Mouse (Mus musculus): ENCODE results near the gene Pcolce. TPM values are rescaled to one million over a fixed set of nuclear protein-coding genes. Genes with fewer than 3 reads are reported as not detected.

Gene Pcolce
- polyA plus RNA-seq, 1 experiment = 368 TPM

- Histone ChIP-seq H3K79me2 (ENCODE audit: control insufficient read depth, insufficient read depth) (peaks cover 37% of the 10 kb centered on the region), H3ac (ENCODE audit: control insufficient read depth, insufficient read length) (no peak overlapping the region), H3K27me3 (ENCODE audit: control insufficient read depth, insufficient read depth, insufficient read length) (no peaks in the 10 kb centered on the region), H3K4me3 (peak overlapping the region; percentile 82), H3K4me2 (ENCODE audit: low read depth) (peak overlapping the region; percentile 99), H3K36me3 (ENCODE audit: control insufficient read depth, insufficient read depth) (peaks cover 19% of the 10 kb centered on the region)
- TF ChIP-seq POLR2A (IDR thresholded peaks at IDR 0.05; ENCODE audit: insufficient read length, low read depth) = peak; percentile 6
- TF ChIP-seq MYOD1 (IDR thresholded peaks at IDR 0.05; ENCODE audit: control insufficient read depth in 1 of 3, insufficient read length in 2 of 3, low read depth in 2 of 3) = peak in 1 of 3 experiments; percentile 34
- TF ChIP-seq CEBPB (IDR thresholded peaks at IDR 0.05; ENCODE audit: insufficient read depth, poor library complexity, severe bottlenecking) = no peak
Observed at GRCm38 (mm10) chr5:137631171-137631570, 17.6 kb upstream of the Pcolce start.

DNA sequence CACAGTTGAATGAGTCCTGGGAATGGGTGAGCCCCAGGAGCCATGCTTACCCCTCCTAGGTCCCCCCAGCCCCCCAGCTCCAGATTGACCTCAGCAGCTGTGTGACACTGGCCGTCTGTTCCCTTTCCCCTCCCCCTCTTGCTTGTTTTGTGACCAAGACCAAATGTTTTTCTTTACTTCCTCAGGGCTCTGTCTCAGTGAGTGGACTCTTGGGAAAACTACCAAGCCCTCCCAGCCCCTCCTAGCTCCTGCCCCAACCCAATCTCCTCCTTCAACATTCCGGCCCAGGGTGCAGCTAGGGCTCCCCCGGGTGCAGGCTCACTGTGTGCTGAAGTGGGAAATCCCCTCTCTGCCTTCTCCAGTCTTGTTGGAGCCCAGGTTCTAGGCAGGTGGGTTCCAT, 17.0 kb upstream of the Pcolce start:
- no peak overlapping the region for H3ac ChIP-seq (ENCODE audit: control insufficient read depth, insufficient read length)
- no peaks in the 10 kb centered on the region for H3K27me3 ChIP-seq (ENCODE audit: control insufficient read depth, insufficient read depth, insufficient read length)
- peaks cover 18% of the 10 kb centered on the region for H3K36me3 ChIP-seq (ENCODE audit: control insufficient read depth, insufficient read depth)
- peak overlapping the region; percentile 99 for H3K4me2 ChIP-seq (ENCODE audit: low read depth)
- TF ChIP-seq POLR2A (IDR thresholded peaks at IDR 0.05; ENCODE audit: insufficient read length, low read depth) (no peak), MYOD1 (IDR thresholded peaks at IDR 0.05; ENCODE audit: control insufficient read depth in 1 of 3, insufficient read length in 2 of 3, low read depth in 2 of 3) (peak in 2 of 3 experiments; percentile 77 to 83), MYOG (IDR thresholded peaks at IDR 0.05; ENCODE audit: control insufficient read depth in 1 of 3, insufficient read depth in 1 of 3, insufficient read length in 2 of 3, low read depth in 2 of 3) (peak in 1 of 3 experiments; percentile 27)
- peak overlapping the region; percentile 82 for H3K4me3 ChIP-seq
- H3K79me2 ChIP-seq (ENCODE audit: control insufficient read depth, insufficient read depth) = peaks cover 37% of the 10 kb centered on the region

- Histone ChIP-seq H3K27me3 (ENCODE audit: control insufficient read depth, insufficient read depth, insufficient read length) (no peaks in the 10 kb centered on the region), H3K4me2 (ENCODE audit: low read depth) (peak overlapping the region; percentile 99), H3K79me2 (ENCODE audit: control insufficient read depth, insufficient read depth) (peaks cover 37% of the 10 kb centered on the region), H3K4me3 (peak overlapping the region; percentile 82), H3K36me3 (ENCODE audit: control insufficient read depth, insufficient read depth) (peaks cover 13% of the 10 kb centered on the region), H3ac (ENCODE audit: control insufficient read depth, insufficient read length) (peak overlapping the region; percentile 21)
- TF ChIP-seq POLR2AphosphoS2 (IDR thresholded peaks at IDR 0.05; ENCODE audit: insufficient read length, low read depth) (peak; percentile 10), USF1 (IDR thresholded peaks at IDR 0.05; ENCODE audit: low read depth) (no peak), TCF3 (IDR thresholded peaks at IDR 0.05; ENCODE audit: insufficient read length, low read depth) (no peak), MYOD1 (IDR thresholded peaks at IDR 0.05; ENCODE audit: control insufficient read depth in 1 of 3, insufficient read length in 2 of 3, low read depth in 2 of 3) (peak in 2 of 3 experiments; percentile 23 to 55), MAX (IDR thresholded peaks at IDR 0.05; ENCODE audit: low read depth) (no peak), POLR2A (IDR thresholded peaks at IDR 0.05; ENCODE audit: insufficient read length, low read depth) (no peak), E2F4 (IDR thresholded peaks at IDR 0.05; ENCODE audit: insufficient read depth) (no peak), SRF (IDR thresholded peaks at IDR 0.05; ENCODE audit: control insufficient read depth, insufficient read length, low read depth) (no peak), REST (IDR thresholded peaks at IDR 0.05; ENCODE audit: insufficient read depth, insufficient read length) (no peak), TCF12 (IDR thresholded peaks at IDR 0.05; ENCODE audit: insufficient read depth, poor library complexity, severe bottlenecking) (no peak), CEBPB (IDR thresholded peaks at IDR 0.05; ENCODE audit: insufficient read depth, poor library complexity, severe bottlenecking) (no peak), MYOG (IDR thresholded peaks at IDR 0.05; ENCODE audit: control insufficient read depth in 1 of 3, insufficient read depth in 1 of 3, insufficient read length in 2 of 3, low read depth in 2 of 3) (peak in 1 of 3 experiments; percentile 47)
Observed at GRCm38 (mm10) chr5:137629906-137630545, 16.4 kb upstream of the Pcolce start.

- no peaks in the 10 kb centered on the region for H3K27me3 ChIP-seq (ENCODE audit: control insufficient read depth, insufficient read depth, insufficient read length)
- peak overlapping the region; percentile 21 for H3ac ChIP-seq (ENCODE audit: control insufficient read depth, insufficient read length)
- H3K4me2 ChIP-seq (ENCODE audit: low read depth) = peak overlapping the region; percentile 99
- peaks cover 13% of the 10 kb centered on the region for H3K36me3 ChIP-seq (ENCODE audit: control insufficient read depth, insufficient read depth)
- no peak for TF ChIP-seq E2F4 (IDR thresholded peaks at IDR 0.05; ENCODE audit: insufficient read depth)
- TF ChIP-seq USF1 (IDR thresholded peaks at IDR 0.05; ENCODE audit: low read depth) = no peak
- no peak for TF ChIP-seq TCF3 (IDR thresholded peaks at IDR 0.05; ENCODE audit: insufficient read length, low read depth)
- no peak for TF ChIP-seq POLR2A (IDR thresholded peaks at IDR 0.05; ENCODE audit: insufficient read length, low read depth)
- TF ChIP-seq POLR2AphosphoS2 (IDR thresholded peaks at IDR 0.05; ENCODE audit: insufficient read length, low read depth) = no peak
- TF ChIP-seq REST (IDR thresholded peaks at IDR 0.05; ENCODE audit: insufficient read depth, insufficient read length) = no peak
- no peak for TF ChIP-seq MAX (IDR thresholded peaks at IDR 0.05; ENCODE audit: low read depth)
- TF ChIP-seq MYOD1 (IDR thresholded peaks at IDR 0.05; ENCODE audit: control insufficient read depth in 1 of 3, insufficient read length in 2 of 3, low read depth in 2 of 3) = no peak
- no peak for TF ChIP-seq MYOG (IDR thresholded peaks at IDR 0.05; ENCODE audit: control insufficient read depth in 1 of 3, insufficient read depth in 1 of 3, insufficient read length in 2 of 3, low read depth in 2 of 3)
- TF ChIP-seq CEBPB (IDR thresholded peaks at IDR 0.05; ENCODE audit: insufficient read depth, poor library complexity, severe bottlenecking) = no peak
- no peak for TF ChIP-seq TCF12 (IDR thresholded peaks at IDR 0.05; ENCODE audit: insufficient read depth, poor library complexity, severe bottlenecking)
- no peak for TF ChIP-seq SRF (IDR thresholded peaks at IDR 0.05; ENCODE audit: control insufficient read depth, insufficient read length, low read depth)
- peak overlapping the region; percentile 82 for H3K4me3 ChIP-seq
- peaks cover 37% of the 10 kb centered on the region for H3K79me2 ChIP-seq (ENCODE audit: control insufficient read depth, insufficient read depth)
Observed at GRCm38 (mm10) chr5:137629306-137629721, 15.7 kb upstream of the Pcolce start.

Measured in myocyte (in vitro differentiated cells).